Mouse (Mus musculus) embryonic fibroblast, embryonic 13.5 days (primary cell): ENCODE results near the gene Birc7. TPM values are rescaled to one million over a fixed set of nuclear protein-coding genes. Genes with fewer than 3 reads are reported as not detected.

ENCODE experiments used
- H3K27ac ChIP-seq: 2 replicates; pipeline ENCODE4 v1.5.1; 2012; ENCODE audit warnings: low read length, control low read depth, inconsistent platforms; ENCODE audit not compliant: insufficient read depth
- H3K4me1 ChIP-seq: 2 replicates; pipeline ENCODE4 v1.6.1; 2011; ENCODE audit warnings: low read length; ENCODE audit not compliant: control insufficient read depth, insufficient read depth
- H3K4me3 ChIP-seq: 2 replicates; pipeline ENCODE4 v1.5.1; 2011; ENCODE audit warnings: mild to moderate bottlenecking, control low read depth, low read length; ENCODE audit not compliant: insufficient read depth
- CTCF ChIP-seq: IDR thresholded peaks from 2 replicates; pipeline ENCODE4 v1.5.1; 2011; ENCODE audit warnings: mild to moderate bottlenecking, control low read depth, low read length, moderate library complexity, borderline replicate concordance; ENCODE audit not compliant: insufficient read depth
- POLR2A ChIP-seq: IDR thresholded peaks from 2 replicates; pipeline ENCODE4 v1.6.1; 2011; ENCODE audit warnings: low read depth, mild to moderate bottlenecking, control low read depth, low read length, moderate library complexity
- polyA plus RNA-seq: library from polyadenylated mRNA; stranded (reverse); fragments of >200 nt; gene quantifications from 2 replicates; pipeline ENCODE4 v1.2.4, GENCODE M21; 2011; ENCODE audit warnings: low read depth; ENCODE audit not compliant: missing spikeins, insufficient read length

The Birc7 gene
- not detected in 2 replicates for polyA plus RNA-seq

GRCm38 (mm10) chr2:180928723-180929122, at the start of gene Birc7:
TSS of gene Birc7 (plus strand) at chr2:180929023.
- Histone ChIP-seq H3K4me1 (no peaks in the 10 kb centered on the region), H3K27ac (no peak within 1 kb of the TSS), H3K4me3 (no peak within 1 kb of the TSS)
- no peak for TF ChIP-seq POLR2A
- TF ChIP-seq CTCF: no peak

- Histone ChIP-seq H3K4me3 (no peak overlapping the region), H3K4me1 (no peaks in the 10 kb centered on the region), H3K27ac (no peak overlapping the region)
- TF ChIP-seq POLR2A: no peak
- TF ChIP-seq CTCF: no peak
These were observed 49.3 kb upstream of the Birc7 start for GRCm38 (mm10) chr2:180879365-180880067.

GRCm38 (mm10) chr2:180881281-180881680, 47.5 kb upstream of the Birc7 start:
- TF ChIP-seq POLR2A (no peak), CTCF (no peak)
- Histone ChIP-seq H3K4me3 (no peak overlapping the region), H3K27ac (no peak overlapping the region), H3K4me1 (no peaks in the 10 kb centered on the region)

GRCm38 (mm10) chr2:180885270-180885669, 43.6 kb upstream of the Birc7 start:
- Histone ChIP-seq H3K27ac (no peak overlapping the region), H3K4me3 (no peak overlapping the region), H3K4me1 (no peaks in the 10 kb centered on the region)
- TF ChIP-seq CTCF: no peak

- TF ChIP-seq POLR2A (no peak), CTCF (no peak)
These were observed 39.4 kb upstream of the Birc7 start for GRCm38 (mm10) chr2:180889271-180889920.

GRCm38 (mm10) chr2:180889921-180890280, 38.9 kb upstream of the Birc7 start:
- H3K27ac ChIP-seq: no peak overlapping the region
- H3K4me1 ChIP-seq: no peaks in the 10 kb centered on the region
- H3K4me3 ChIP-seq: no peak overlapping the region
- no peak for TF ChIP-seq POLR2A
- TF ChIP-seq CTCF: no peak

More at GRCm38 (mm10) chr2:180889271-180889920, 39.4 kb upstream of the Birc7 start:
- Histone ChIP-seq H3K4me3 (no peak overlapping the region), H3K27ac (no peak overlapping the region), H3K4me1 (no peaks in the 10 kb centered on the region)

- H3K4me1 ChIP-seq: no peaks in the 10 kb centered on the region
- TF ChIP-seq CTCF (no peak), POLR2A (no peak)
- no peak overlapping the region for H3K4me3 ChIP-seq
- H3K27ac ChIP-seq: no peak overlapping the region
These were observed 38.3 kb upstream of the Birc7 start for GRCm38 (mm10) chr2:180890422-180891074.

GRCm38 (mm10) chr2:180891075-180891834, 37.6 kb upstream of the Birc7 start:
- no peak overlapping the region for H3K27ac ChIP-seq
- H3K4me1 ChIP-seq: no peaks in the 10 kb centered on the region
- no peak for TF ChIP-seq CTCF
- no peak for TF ChIP-seq POLR2A
- H3K4me3 ChIP-seq: no peak overlapping the region

- no peaks in the 10 kb centered on the region for H3K4me1 ChIP-seq
- H3K4me3 ChIP-seq: no peak overlapping the region
- TF ChIP-seq CTCF (no peak), POLR2A (no peak)
- H3K27ac ChIP-seq: no peak overlapping the region
These were observed 36.9 kb upstream of the Birc7 start for GRCm38 (mm10) chr2:180891835-180892323.
